Mouse (Mus musculus): ENCODE measurements around the gene Adam8. TPM values are rescaled to one million over a fixed set of nuclear protein-coding genes. Genes with fewer than 3 reads are reported as not detected.

The Adam8 gene
- 0.85 and 1.1 TPM in 2 replicates for polyA plus RNA-seq (2015; fragmentation: Nextera tagmentation; extraction: Ambion mirVana)

DNA sequence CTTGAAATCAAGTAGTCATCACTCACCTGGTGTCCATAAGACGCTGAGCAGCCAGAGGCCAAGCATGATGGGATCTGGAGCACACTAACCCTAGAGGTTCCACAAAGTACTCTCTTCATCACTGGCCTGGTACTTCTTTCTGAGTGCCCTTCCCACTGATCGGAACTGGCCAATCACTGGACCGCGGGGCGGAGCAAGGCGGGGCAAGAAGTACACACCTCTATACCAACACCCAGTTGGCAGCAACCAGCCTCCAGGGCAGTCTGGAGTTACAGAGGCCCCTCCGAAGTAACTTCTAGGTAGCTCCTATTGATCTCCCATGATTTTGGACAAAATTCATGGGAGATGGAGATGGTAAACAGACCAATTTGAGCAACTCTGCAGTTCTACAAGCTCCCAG, at the start of gene Adam8:
Gene Adam8, minus strand, starts transcription at position 157 of the 400 bp plus-strand sequence.
- ATAC-seq (ENCODE audit: low FRiP score, low TSS enrichment) (peak; percentile 76), DNase-seq (ENCODE audit: low spot score) (peak; percentile 81)
- Histone ChIP-seq H3K4me3 (ENCODE audit: low read depth, low read length) (no peak within 1 kb of the TSS), H3K27me3 (ENCODE audit: control insufficient read depth, insufficient read depth, low read length) (no peaks in the 10 kb centered on the region), H3K4me2 (replicated peaks; ENCODE audit: low read depth) (no peak within 1 kb of the TSS), H3K9me3 (ENCODE audit: control insufficient read depth, low read length) (no peaks in the 10 kb centered on the region), H3K27ac (replicated peaks) (no peak within 1 kb of the TSS), H3K36me3 (ENCODE audit: control insufficient read depth, insufficient read depth, low read length) (peaks cover 9% of the 10 kb centered on the region), H3K4me1 (replicated peaks; ENCODE audit: control insufficient read depth, insufficient read depth) (no peaks in the 10 kb centered on the region), H3K9ac (ENCODE audit: low read length) (no peak within 1 kb of the TSS)
- WGBS, result 16% methylated on average over 7 of the region's 7 CpGs
- TF ChIP-seq EP300 (optimal IDR thresholded peaks at IDR 0.05) (no peak), CTCF (IDR thresholded peaks at IDR 0.05; ENCODE audit: low read depth) (0 out of 2 replicates have a peak, but pooled peaks have one; percentile 2)

DNA sequence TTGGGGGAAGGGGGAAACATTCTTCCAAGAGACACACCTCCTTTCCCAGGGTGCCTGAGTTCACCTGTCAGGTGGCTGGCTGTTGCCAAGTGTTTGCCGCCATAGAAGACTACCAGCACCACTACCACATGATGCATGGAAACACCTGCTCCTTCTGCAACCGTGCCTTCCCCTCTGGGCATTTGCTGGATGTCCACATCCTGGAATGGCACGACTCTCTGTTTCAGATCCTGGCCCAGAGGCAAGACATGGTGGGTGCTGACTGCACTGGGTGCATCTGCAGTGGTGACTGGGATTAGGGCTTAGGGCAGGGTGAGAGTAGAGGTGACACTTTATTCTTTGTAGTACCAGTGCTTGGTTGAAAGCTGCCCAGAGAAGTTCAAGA, 44.8 kb upstream of the Adam8 start:
- peaks cover 3% of the 10 kb centered on the region; the same call in 1 of the 2 replicates for H3K4me1 ChIP-seq (replicated peaks; ENCODE audit: control insufficient read depth, insufficient read depth)
- peaks cover 6% of the 10 kb centered on the region; the same call in 1 of the 2 replicates for H3K36me3 ChIP-seq (ENCODE audit: control insufficient read depth, insufficient read depth, low read length)
- H3K27ac ChIP-seq (replicated peaks), result no peak overlapping the region
- H3K9me3 ChIP-seq (ENCODE audit: control insufficient read depth, low read length), result no peaks in the 10 kb centered on the region
- TF ChIP-seq CTCF (IDR thresholded peaks at IDR 0.05; ENCODE audit: low read depth), result no peak
- TF ChIP-seq EP300 (optimal IDR thresholded peaks at IDR 0.05), result no peak
- DNase-seq (ENCODE audit: low spot score), result peak; percentile 18
- H3K9ac ChIP-seq (ENCODE audit: low read length), result no peak overlapping the region; the same call in 1 of the 2 replicates
- H3K27me3 ChIP-seq (ENCODE audit: control insufficient read depth, insufficient read depth, low read length), result no peaks in the 10 kb centered on the region
- ATAC-seq (ENCODE audit: low FRiP score, low TSS enrichment), result no peak
- H3K4me2 ChIP-seq (replicated peaks; ENCODE audit: low read depth), result peak overlapping the region; percentile 88
- WGBS, result 43% methylated on average over 3 of the region's 3 CpGs
- peak overlapping the region; percentile 76 for H3K4me3 ChIP-seq (ENCODE audit: low read depth, low read length)

DNA sequence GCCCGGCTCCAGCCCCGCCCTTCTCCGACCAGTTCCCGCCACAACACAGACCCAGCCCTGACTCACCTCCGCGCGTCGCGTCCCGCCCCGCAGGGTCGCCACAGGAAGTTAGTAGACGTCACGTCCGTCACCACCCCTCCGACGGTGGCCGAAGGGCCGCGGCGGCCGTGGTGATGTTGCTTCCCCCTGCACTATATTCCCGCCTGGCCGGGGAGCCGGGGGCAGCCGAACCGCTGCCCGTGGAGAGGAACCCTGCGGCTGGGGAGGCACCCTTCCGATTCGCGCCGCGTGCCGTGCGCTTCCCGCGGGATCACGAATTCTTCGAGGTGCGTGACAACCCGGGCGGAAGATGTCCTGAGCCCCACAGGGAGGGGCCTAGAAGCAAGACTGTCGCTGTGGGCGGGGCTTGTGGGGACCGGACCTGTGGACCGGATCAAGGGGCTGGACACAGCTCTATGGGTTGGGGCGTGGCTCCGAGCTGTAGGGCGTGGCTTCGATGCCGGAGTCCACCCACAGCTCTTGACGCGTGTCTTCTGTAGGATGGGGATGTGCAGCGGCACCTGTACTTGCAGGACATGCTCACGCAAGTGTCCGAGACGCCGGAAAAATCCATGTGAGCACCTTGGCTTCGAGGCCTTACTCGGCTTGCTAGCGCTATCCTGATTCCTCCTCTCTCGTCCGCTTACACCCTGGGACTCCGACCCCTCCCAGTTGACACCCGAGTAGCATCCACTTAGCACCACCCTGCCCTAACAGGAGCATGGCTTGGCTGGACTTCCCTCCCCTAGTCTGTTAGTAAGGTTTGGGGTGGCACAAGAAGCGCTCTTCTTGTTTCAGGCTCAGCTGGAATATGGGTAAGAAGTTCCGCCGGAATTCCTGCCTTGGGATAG, 44.2 kb upstream of the Adam8 start, which contains the start of the genes Zfp511 and Tubgcp2:
Gene Zfp511, plus strand, starts transcription at position 111 of the 890 bp plus-strand sequence.
Gene Tubgcp2, minus strand, starts transcription at position 389 of the 890 bp plus-strand sequence.
- Histone ChIP-seq H3K27ac (replicated peaks) (peak within 1 kb of the TSS; percentile 88), H3K9me3 (ENCODE audit: control insufficient read depth, low read length) (no peaks in the 10 kb centered on the region), H3K4me3 (ENCODE audit: low read depth, low read length) (peak within 1 kb of the TSS; percentile 76), H3K9ac (ENCODE audit: low read length) (peak within 1 kb of the TSS; percentile 88), H3K36me3 (ENCODE audit: control insufficient read depth, insufficient read depth, low read length) (peaks cover 6% of the 10 kb centered on the region; the same call in 1 of the 2 replicates), H3K4me1 (replicated peaks; ENCODE audit: control insufficient read depth, insufficient read depth) (peaks cover 3% of the 10 kb centered on the region; the same call in 1 of the 2 replicates), H3K27me3 (ENCODE audit: control insufficient read depth, insufficient read depth, low read length) (no peaks in the 10 kb centered on the region), H3K4me2 (replicated peaks; ENCODE audit: low read depth) (peak within 1 kb of the TSS; percentile 88)
- DNase-seq (ENCODE audit: low spot score) (peak; percentile 98), ATAC-seq (ENCODE audit: low FRiP score, low TSS enrichment) (peak; percentile 99)
- under 1% methylated on average over 69 of the region's 69 CpGs for WGBS
- TF ChIP-seq EP300 (optimal IDR thresholded peaks at IDR 0.05) (no peak), CTCF (IDR thresholded peaks at IDR 0.05; ENCODE audit: low read depth) (no peak)

DNA sequence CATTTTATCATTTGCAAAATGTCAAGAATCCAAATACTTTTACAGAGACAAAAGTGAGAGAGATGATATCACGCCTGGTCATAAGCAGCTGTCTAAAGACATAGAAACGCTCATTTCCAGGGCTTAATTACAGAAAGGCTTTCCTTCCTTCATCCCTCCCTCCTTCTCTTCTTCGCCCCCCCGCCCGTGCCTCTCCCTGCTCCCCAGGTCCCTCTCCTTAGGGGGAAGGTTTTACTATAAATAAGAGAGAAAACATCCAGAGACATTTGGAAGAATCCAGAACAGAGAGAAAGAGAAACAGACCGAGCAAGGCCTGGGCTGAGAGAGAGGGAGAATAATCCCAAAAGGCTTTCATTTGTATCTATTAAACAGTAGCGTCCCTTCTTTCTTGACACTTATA, 43.1 kb upstream of the Adam8 start:
- no peak for ATAC-seq (ENCODE audit: low FRiP score, low TSS enrichment)
- DNase-seq (ENCODE audit: low spot score), result no peak
- Histone ChIP-seq H3K4me2 (replicated peaks; ENCODE audit: low read depth) (peak overlapping the region; percentile 88), H3K9ac (ENCODE audit: low read length) (peak overlapping the region; percentile 88), H3K36me3 (ENCODE audit: control insufficient read depth, insufficient read depth, low read length) (peaks cover 7% of the 10 kb centered on the region), H3K4me1 (replicated peaks; ENCODE audit: control insufficient read depth, insufficient read depth) (peaks cover 3% of the 10 kb centered on the region; the same call in 1 of the 2 replicates), H3K9me3 (ENCODE audit: control insufficient read depth, low read length) (no peaks in the 10 kb centered on the region), H3K27me3 (ENCODE audit: control insufficient read depth, insufficient read depth, low read length) (no peaks in the 10 kb centered on the region), H3K27ac (replicated peaks) (peak overlapping the region; percentile 88), H3K4me3 (ENCODE audit: low read depth, low read length) (peak overlapping the region; percentile 76)
- no peak for TF ChIP-seq CTCF (IDR thresholded peaks at IDR 0.05; ENCODE audit: low read depth)
- TF ChIP-seq EP300 (optimal IDR thresholded peaks at IDR 0.05), result no peak
- WGBS, result 7% methylated on average over 7 of the region's 7 CpGs

DNA sequence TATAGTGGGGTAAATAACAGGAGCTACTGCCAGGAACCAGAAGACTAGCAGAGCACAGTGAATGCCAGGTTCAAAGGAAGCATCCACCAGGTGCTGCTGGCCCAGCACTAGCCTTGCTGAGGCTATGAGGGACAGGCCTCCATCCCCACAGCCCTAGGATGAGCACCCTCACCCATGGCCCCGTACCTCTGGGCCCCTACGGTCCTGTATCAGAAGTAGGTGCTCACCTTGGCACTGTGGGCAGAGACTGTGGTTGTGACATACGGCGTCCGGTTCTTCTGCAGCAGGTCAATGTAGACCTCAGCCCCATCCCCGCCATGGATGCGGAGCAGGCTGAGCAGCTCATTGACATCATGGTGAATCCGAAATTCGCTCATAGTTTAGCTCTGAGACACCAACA, 41.0 kb upstream of the Adam8 start:
- H3K4me2 ChIP-seq (replicated peaks; ENCODE audit: low read depth), result no peak overlapping the region
- TF ChIP-seq EP300 (optimal IDR thresholded peaks at IDR 0.05) (no peak), CTCF (IDR thresholded peaks at IDR 0.05; ENCODE audit: low read depth) (no peak)
- no peaks in the 10 kb centered on the region for H3K9me3 ChIP-seq (ENCODE audit: control insufficient read depth, low read length)
- peaks cover 22% of the 10 kb centered on the region for H3K36me3 ChIP-seq (ENCODE audit: control insufficient read depth, insufficient read depth, low read length)
- no peak overlapping the region for H3K27ac ChIP-seq (replicated peaks)
- no peak overlapping the region for H3K4me3 ChIP-seq (ENCODE audit: low read depth, low read length)
- 96% methylated on average over 9 of the region's 9 CpGs for WGBS
- ATAC-seq (ENCODE audit: low FRiP score, low TSS enrichment), result no peak
- peaks cover 3% of the 10 kb centered on the region; the same call in 1 of the 2 replicates for H3K4me1 ChIP-seq (replicated peaks; ENCODE audit: control insufficient read depth, insufficient read depth)
- DNase-seq (ENCODE audit: low spot score), result no peak
- H3K9ac ChIP-seq (ENCODE audit: low read length), result no peak overlapping the region
- H3K27me3 ChIP-seq (ENCODE audit: control insufficient read depth, insufficient read depth, low read length), result no peaks in the 10 kb centered on the region
